Mouse (Mus musculus): ENCODE measurements around the gene Gm20388. TPM values are rescaled to one million over a fixed set of nuclear protein-coding genes. Genes with fewer than 3 reads are reported as not detected.

The Gm20388 gene
- polyA plus RNA-seq, 1 experiment from 2014 or later, result not detected

- peaks cover 42% of the 10 kb centered on the region for H3K36me3 ChIP-seq (ENCODE audit: control insufficient read depth, insufficient read depth, low read length)
- H3K4me3 ChIP-seq (ENCODE audit: control insufficient read depth in 1 of 2, insufficient read depth in 1 of 2, low read depth in 1 of 2, low read length in 2 of 2), result no peak overlapping the region
- no peak overlapping the region for H3K4me2 ChIP-seq (ENCODE audit: low read length)
- H3K9me3 ChIP-seq (ENCODE audit: control insufficient read depth, low read length), result no peaks in the 10 kb centered on the region
- no peak overlapping the region for H3K9ac ChIP-seq (ENCODE audit: low read length)
- no peaks in the 10 kb centered on the region for H3K4me1 ChIP-seq (ENCODE audit: control insufficient read depth in 2 of 2, insufficient read depth in 2 of 2, low read length in 2 of 2)
- H3K27ac ChIP-seq (replicated peaks in 1 of 2; ENCODE audit: control insufficient read depth in 1 of 2, insufficient read depth in 1 of 2, low read depth in 2 of 2, low read length in 2 of 2), result no peak overlapping the region
- no peak for ATAC-seq (ENCODE audit: insufficient number of reproducible peaks, insufficient read depth, low FRiP score, low read depth)
- no peaks in the 10 kb centered on the region for H3K27me3 ChIP-seq (ENCODE audit: control insufficient read depth, insufficient read depth, low read length)
- 81% methylated on average over 7 of the region's 7 CpGs for WGBS
Measured at GRCm38 (mm10) chr8:121818226-121818625, 1907.6 kb downstream of the Gm20388 start.

- peaks cover 23% of the 10 kb centered on the region for H3K36me3 ChIP-seq (ENCODE audit: control insufficient read depth, insufficient read depth, low read length)
- no peak overlapping the region for H3K9ac ChIP-seq (ENCODE audit: low read length)
- no peak overlapping the region for H3K4me2 ChIP-seq (ENCODE audit: low read length)
- H3K27me3 ChIP-seq (ENCODE audit: control insufficient read depth, insufficient read depth, low read length), result no peaks in the 10 kb centered on the region
- no peaks in the 10 kb centered on the region for H3K4me1 ChIP-seq (ENCODE audit: control insufficient read depth in 2 of 2, insufficient read depth in 2 of 2, low read length in 2 of 2)
- H3K9me3 ChIP-seq (ENCODE audit: control insufficient read depth, low read length), result no peaks in the 10 kb centered on the region
- ATAC-seq (ENCODE audit: insufficient number of reproducible peaks, insufficient read depth, low FRiP score, low read depth), result no peak
- H3K27ac ChIP-seq (replicated peaks in 1 of 2; ENCODE audit: control insufficient read depth in 1 of 2, insufficient read depth in 1 of 2, low read depth in 2 of 2, low read length in 2 of 2), result no peak overlapping the region
- 95% methylated on average over 6 of the region's 6 CpGs for WGBS
- no peak overlapping the region for H3K4me3 ChIP-seq (ENCODE audit: control insufficient read depth in 1 of 2, insufficient read depth in 1 of 2, low read depth in 1 of 2, low read length in 2 of 2)
Measured at GRCm38 (mm10) chr8:121820840-121821239, 1910.2 kb downstream of the Gm20388 start.

- WGBS, result 87% methylated on average over 11 of the region's 11 CpGs
- H3K9me3 ChIP-seq (ENCODE audit: control insufficient read depth, low read length), result no peaks in the 10 kb centered on the region
- H3K4me2 ChIP-seq (ENCODE audit: low read length), result no peak overlapping the region
- H3K9ac ChIP-seq (ENCODE audit: low read length), result no peak overlapping the region
- ATAC-seq (ENCODE audit: insufficient number of reproducible peaks, insufficient read depth, low FRiP score, low read depth), result no peak
- H3K4me3 ChIP-seq (ENCODE audit: control insufficient read depth in 1 of 2, insufficient read depth in 1 of 2, low read depth in 1 of 2, low read length in 2 of 2), result no peak overlapping the region
- H3K36me3 ChIP-seq (ENCODE audit: control insufficient read depth, insufficient read depth, low read length), result peaks cover 18% of the 10 kb centered on the region
- H3K27ac ChIP-seq (replicated peaks in 1 of 2; ENCODE audit: control insufficient read depth in 1 of 2, insufficient read depth in 1 of 2, low read depth in 2 of 2, low read length in 2 of 2), result no peak overlapping the region
- no peaks in the 10 kb centered on the region for H3K4me1 ChIP-seq (ENCODE audit: control insufficient read depth in 2 of 2, insufficient read depth in 2 of 2, low read length in 2 of 2)
- no peaks in the 10 kb centered on the region for H3K27me3 ChIP-seq (ENCODE audit: control insufficient read depth, insufficient read depth, low read length)
Measured at GRCm38 (mm10) chr8:121821320-121821719, 1910.7 kb downstream of the Gm20388 start.

GRCm38 (mm10) chr8:121821770-121822169 lies 1911.1 kb downstream of the Gm20388 start:
- Histone ChIP-seq H3K4me2 (ENCODE audit: low read length) (no peak overlapping the region), H3K9me3 (ENCODE audit: control insufficient read depth, low read length) (no peaks in the 10 kb centered on the region), H3K27ac (replicated peaks in 1 of 2; ENCODE audit: control insufficient read depth in 1 of 2, insufficient read depth in 1 of 2, low read depth in 2 of 2, low read length in 2 of 2) (no peak overlapping the region), H3K4me3 (ENCODE audit: control insufficient read depth in 1 of 2, insufficient read depth in 1 of 2, low read depth in 1 of 2, low read length in 2 of 2) (no peak overlapping the region), H3K36me3 (ENCODE audit: control insufficient read depth, insufficient read depth, low read length) (peaks cover 18% of the 10 kb centered on the region), H3K27me3 (ENCODE audit: control insufficient read depth, insufficient read depth, low read length) (no peaks in the 10 kb centered on the region), H3K4me1 (ENCODE audit: control insufficient read depth in 2 of 2, insufficient read depth in 2 of 2, low read length in 2 of 2) (no peaks in the 10 kb centered on the region), H3K9ac (ENCODE audit: low read length) (no peak overlapping the region)
- 90% methylated on average over 9 of the region's 9 CpGs for WGBS
- no peak for ATAC-seq (ENCODE audit: insufficient number of reproducible peaks, insufficient read depth, low FRiP score, low read depth)

- Histone ChIP-seq H3K4me3 (ENCODE audit: control insufficient read depth in 1 of 2, insufficient read depth in 1 of 2, low read depth in 1 of 2, low read length in 2 of 2) (no peak overlapping the region), H3K4me1 (ENCODE audit: control insufficient read depth in 2 of 2, insufficient read depth in 2 of 2, low read length in 2 of 2) (peaks cover 10 to 17% of the 10 kb centered on the region in 2 experiments), H3K27me3 (ENCODE audit: control insufficient read depth, insufficient read depth, low read length) (no peaks in the 10 kb centered on the region), H3K9me3 (ENCODE audit: control insufficient read depth, low read length) (no peaks in the 10 kb centered on the region), H3K27ac (replicated peaks in 1 of 2; ENCODE audit: control insufficient read depth in 1 of 2, insufficient read depth in 1 of 2, low read depth in 2 of 2, low read length in 2 of 2) (no peak overlapping the region), H3K9ac (ENCODE audit: low read length) (no peak overlapping the region), H3K4me2 (ENCODE audit: low read length) (no peak overlapping the region), H3K36me3 (ENCODE audit: control insufficient read depth, insufficient read depth, low read length) (no peaks in the 10 kb centered on the region)
- ATAC-seq (ENCODE audit: insufficient number of reproducible peaks, insufficient read depth, low FRiP score, low read depth), result no peak
- WGBS, result 83% methylated on average over 5 of the region's 5 CpGs
Measured at GRCm38 (mm10) chr8:121827726-121828125, 1917.1 kb downstream of the Gm20388 start.

- Histone ChIP-seq H3K4me2 (ENCODE audit: low read length) (peak overlapping the region; percentile 96), H3K27ac (replicated peaks in 1 of 2; ENCODE audit: control insufficient read depth in 1 of 2, insufficient read depth in 1 of 2, low read depth in 2 of 2, low read length in 2 of 2) (no peak overlapping the region), H3K36me3 (ENCODE audit: control insufficient read depth, insufficient read depth, low read length) (no peaks in the 10 kb centered on the region), H3K4me3 (ENCODE audit: control insufficient read depth in 1 of 2, insufficient read depth in 1 of 2, low read depth in 1 of 2, low read length in 2 of 2) (peak overlapping the region; percentile 75 to 87), H3K9ac (ENCODE audit: low read length) (peak overlapping the region; percentile 92), H3K4me1 (ENCODE audit: control insufficient read depth in 2 of 2, insufficient read depth in 2 of 2, low read length in 2 of 2) (peaks cover 10 to 17% of the 10 kb centered on the region in 2 experiments), H3K9me3 (ENCODE audit: control insufficient read depth, low read length) (no peaks in the 10 kb centered on the region), H3K27me3 (ENCODE audit: control insufficient read depth, insufficient read depth, low read length) (no peaks in the 10 kb centered on the region)
- ATAC-seq (ENCODE audit: insufficient number of reproducible peaks, insufficient read depth, low FRiP score, low read depth), result no peak
- WGBS, result 32% methylated on average over 10 of the region's 10 CpGs
Measured at GRCm38 (mm10) chr8:121828376-121829023, 1917.9 kb downstream of the Gm20388 start.

GRCm38 (mm10) chr8:121829048-121829776 lies 1918.6 kb downstream of the Gm20388 start, which contains the start of gene Klhdc4:
Gene Klhdc4, minus strand, starts transcription at chr8:121829569.
- peak; percentile 83 for ATAC-seq (ENCODE audit: insufficient number of reproducible peaks, insufficient read depth, low FRiP score, low read depth)
- H3K4me2 ChIP-seq (ENCODE audit: low read length), result peak within 1 kb of the TSS; percentile 96
- under 1% methylated on average over 67 of the region's 68 CpGs for WGBS
- peaks cover 10 to 17% of the 10 kb centered on the region in 2 experiments for H3K4me1 ChIP-seq (ENCODE audit: control insufficient read depth in 2 of 2, insufficient read depth in 2 of 2, low read length in 2 of 2)
- H3K4me3 ChIP-seq (ENCODE audit: control insufficient read depth in 1 of 2, insufficient read depth in 1 of 2, low read depth in 1 of 2, low read length in 2 of 2), result peak within 1 kb of the TSS; percentile 75 to 87
- H3K9me3 ChIP-seq (ENCODE audit: control insufficient read depth, low read length), result no peaks in the 10 kb centered on the region
- H3K36me3 ChIP-seq (ENCODE audit: control insufficient read depth, insufficient read depth, low read length), result no peaks in the 10 kb centered on the region
- H3K27ac ChIP-seq (replicated peaks in 1 of 2; ENCODE audit: control insufficient read depth in 1 of 2, insufficient read depth in 1 of 2, low read depth in 2 of 2, low read length in 2 of 2), result peak within 1 kb of the TSS in 1 of 2 experiments; percentile 44; a peak in 1 of 4 replicates
- no peaks in the 10 kb centered on the region for H3K27me3 ChIP-seq (ENCODE audit: control insufficient read depth, insufficient read depth, low read length)
- H3K9ac ChIP-seq (ENCODE audit: low read length), result peak within 1 kb of the TSS; percentile 92

Measured in heart, embryonic 14.5 days (tissue).